Mouse (Mus musculus): Measurements from ENCODE around the gene Lpcat4.

- TF ChIP-seq CTCF (IDR thresholded peaks at IDR 0.05; ENCODE audit: control insufficient read depth, insufficient read depth, low read length) = peak; percentile 61
- no peak for TF ChIP-seq POLR2A (IDR thresholded peaks at IDR 0.05; ENCODE audit: borderline replicate concordance, control insufficient read depth, low read depth, low read length)
Measured at GRCm38 (mm10) chr2:112259241-112259962, 20.1 kb downstream of the Lpcat4 start, which contains the start of gene Nutm1.

Data from bone marrow, adult 2 months (tissue).